Mouse (Mus musculus) neural tube, embryonic 11.5 days (tissue): ENCODE results near the gene Evi5. TPM values are rescaled to one million over a fixed set of nuclear protein-coding genes. Genes with fewer than 3 reads are reported as not detected.

ENCODE experiments used
- ATAC-seq: fragments of 200-750 bp; cut with Nextera tagmentation; 2 replicates; pipeline ENCODE4 v1.8.0; 2017; ENCODE audit warnings: moderate number of reproducible peaks, mild to moderate bottlenecking, moderate TSS enrichment, moderate library complexity; ENCODE audit not compliant: insufficient read depth, low FRiP score, low TSS enrichment
- DNase-seq: peaks from one replicate; pipeline ENCODE4 v3.0.0-alpha.2; 2015; ENCODE audit warnings: low spot score
- H3K27ac ChIP-seq: fragments of 300-500 bp; sonication (generic); 2 replicates; pipeline ENCODE4 v1.5.1; 2014; ENCODE audit warnings: low read depth, mild to moderate bottlenecking, low read length
- H3K27me3 ChIP-seq: fragments of 300-500 bp; sonication (generic); 2 replicates; pipeline ENCODE4 v1.6.1; 2014; ENCODE audit warnings: mild to moderate bottlenecking, low read length, mixed read lengths; ENCODE audit not compliant: control insufficient read depth, insufficient read depth
- H3K36me3 ChIP-seq: fragments of 300-500 bp; sonication (generic); 2 replicates; pipeline ENCODE4 v1.6.1; 2014; ENCODE audit warnings: mild to moderate bottlenecking, low read length, moderate library complexity, mixed read lengths; ENCODE audit not compliant: control insufficient read depth, insufficient read depth
- H3K4me1 ChIP-seq: fragments of 300-500 bp; sonication (generic); 2 replicates; pipeline ENCODE4 v1.6.1; 2014; ENCODE audit warnings: low read length, mixed read lengths; ENCODE audit not compliant: control insufficient read depth, insufficient read depth
- H3K4me2 ChIP-seq: fragments of 300-500 bp; sonication (generic); 2 replicates; pipeline ENCODE4 v1.6.1; 2014; ENCODE audit warnings: low read depth, mild to moderate bottlenecking, moderate library complexity
- H3K4me3 ChIP-seq: fragments of 300-500 bp; sonication (generic); 2 replicates; pipeline ENCODE4 v1.5.1; 2014; ENCODE audit warnings: low read depth, low read length
- H3K9ac ChIP-seq: fragments of 300-500 bp; sonication (generic); 2 replicates; pipeline ENCODE4 v1.6.1; 2014; ENCODE audit warnings: mild to moderate bottlenecking, low read length
- H3K9me3 ChIP-seq: fragments of 300-500 bp; sonication (generic); 2 replicates; pipeline ENCODE4 v1.6.1; 2016; ENCODE audit warnings: low read length; ENCODE audit not compliant: control insufficient read depth
- WGBS: fragments of 180-500 bp; shearing (Covaris S2); extraction: QIAGEN DNeasy Blood & Tissue Kit; methylation state at CpG from one replicate; pipeline ENCODE4 v1.1.7; 2014; 5-methylcytosine and 5-hydroxymethylcytosine counted together
- polyA plus RNA-seq: library from polyadenylated mRNA; unstranded; fragments of >200 nt; fragmentation: Nextera tagmentation; extraction: Ambion mirVana; gene quantifications from 2 replicates; pipeline ENCODE4 v1.2.1, GENCODE M21; 2014

The Evi5 gene
- polyA plus RNA-seq, 1 experiment from 2014 or later, result 45.8 TPM

DNA sequence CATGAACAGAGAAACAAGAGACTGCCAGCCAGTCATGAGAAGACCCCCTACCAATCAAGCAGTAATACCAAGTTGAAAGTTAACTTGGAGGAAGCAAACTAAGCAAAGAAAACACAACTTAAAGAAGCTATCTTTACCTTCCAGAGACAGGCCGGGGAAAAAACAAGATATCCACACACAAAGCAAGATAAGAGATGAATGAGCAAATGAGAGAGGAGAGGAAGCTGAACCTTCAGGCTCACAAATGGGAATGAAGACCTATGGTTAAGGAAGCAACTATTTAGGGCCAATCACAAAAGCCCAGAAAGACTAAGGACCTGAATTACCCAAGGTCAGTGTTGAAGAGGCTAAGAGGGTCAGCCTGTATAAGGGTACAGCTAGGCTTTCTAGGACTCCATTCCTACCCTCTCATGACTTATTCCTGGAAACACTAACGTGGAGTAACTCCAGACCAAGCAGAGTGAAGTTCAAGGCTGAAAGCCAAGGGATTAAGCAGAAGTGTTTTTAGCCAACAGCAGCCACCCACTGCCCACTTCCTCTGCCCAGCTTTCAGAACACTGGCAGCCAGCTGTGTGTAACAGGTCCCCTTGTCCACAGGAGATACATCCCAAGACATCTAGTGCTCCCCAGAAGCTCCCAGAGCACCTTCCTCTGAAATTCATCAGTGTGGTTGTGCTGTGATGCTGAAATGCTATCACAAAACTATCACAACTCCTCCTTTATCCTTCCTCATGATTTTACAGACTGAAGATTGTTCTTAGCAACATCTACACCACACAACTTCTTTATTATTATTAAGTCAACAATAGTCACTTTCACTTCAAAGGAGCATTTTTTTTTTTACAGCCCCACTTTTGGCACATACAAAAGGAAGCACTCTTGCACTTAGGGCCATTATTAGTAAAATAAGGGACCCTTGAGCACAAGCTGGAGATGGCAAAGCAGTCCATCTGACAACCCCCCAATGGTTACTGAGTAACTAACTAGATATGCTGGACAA, 8.5 kb downstream of the Evi5 start:
- Histone ChIP-seq H3K9ac (no peak overlapping the region), H3K36me3 (no peaks in the 10 kb centered on the region), H3K27ac (no peak overlapping the region), H3K4me2 (no peak overlapping the region), H3K4me3 (no peak overlapping the region), H3K9me3 (no peaks in the 10 kb centered on the region), H3K4me1 (no peaks in the 10 kb centered on the region), H3K27me3 (no peaks in the 10 kb centered on the region)
- WGBS, result 76% methylated on average over 2 of the region's 2 CpGs
- ATAC-seq (no peak), DNase-seq (no peak)

GRCm38 (mm10) chr5:107863971-107864370, 10.9 kb downstream of the Evi5 start:
- H3K4me3 ChIP-seq, result no peak overlapping the region
- no peaks in the 10 kb centered on the region for H3K9me3 ChIP-seq
- no peak overlapping the region for H3K27ac ChIP-seq
- H3K27me3 ChIP-seq, result no peaks in the 10 kb centered on the region
- ATAC-seq, result no peak
- no peaks in the 10 kb centered on the region for H3K36me3 ChIP-seq
- 89% methylated on average over 3 of the region's 3 CpGs for WGBS
- no peaks in the 10 kb centered on the region for H3K4me1 ChIP-seq
- no peak overlapping the region for H3K4me2 ChIP-seq
- no peak for DNase-seq
- H3K9ac ChIP-seq, result no peak overlapping the region

- Histone ChIP-seq H3K4me1 (no peaks in the 10 kb centered on the region), H3K9ac (no peak overlapping the region), H3K4me2 (no peak overlapping the region), H3K27ac (no peak overlapping the region), H3K27me3 (no peaks in the 10 kb centered on the region), H3K36me3 (no peaks in the 10 kb centered on the region), H3K4me3 (no peak overlapping the region), H3K9me3 (no peaks in the 10 kb centered on the region)
- DNase-seq (no peak), ATAC-seq (no peak)
- 52% methylated on average over 2 of the region's 2 CpGs for WGBS
Observed at GRCm38 (mm10) chr5:107858963-107859362, 15.9 kb downstream of the Evi5 start.

- ATAC-seq, result no peak
- no peak overlapping the region for H3K27ac ChIP-seq
- WGBS, result 85% methylated on average over 2 of the region's 2 CpGs
Observed at GRCm38 (mm10) chr5:107855546-107855945, 19.4 kb downstream of the Evi5 start.

DNA sequence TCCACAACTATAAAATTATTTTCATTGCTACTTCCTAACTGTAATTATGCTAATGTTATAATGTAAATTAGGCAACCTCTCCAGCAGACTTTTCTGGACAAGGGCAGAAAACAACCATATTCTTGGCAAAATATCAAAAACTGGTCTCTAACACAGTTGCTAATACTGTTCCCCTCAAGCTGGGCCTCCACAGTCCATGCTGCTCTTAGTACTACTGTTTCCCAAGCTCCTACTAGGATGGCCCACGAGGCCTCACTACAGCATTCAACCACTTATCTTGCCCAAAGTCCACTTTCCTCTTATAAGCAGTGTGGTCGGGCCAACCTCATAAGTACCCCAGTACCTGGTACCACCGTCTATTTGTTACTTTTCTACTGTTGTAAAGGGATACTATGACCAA, 20.4 kb downstream of the Evi5 start:
- DNase-seq (no peak), ATAC-seq (no peak)
- Histone ChIP-seq H3K4me3 (no peak overlapping the region), H3K36me3 (no peaks in the 10 kb centered on the region), H3K27ac (no peak overlapping the region), H3K9me3 (no peaks in the 10 kb centered on the region), H3K9ac (no peak overlapping the region), H3K4me2 (no peak overlapping the region), H3K4me1 (no peaks in the 10 kb centered on the region), H3K27me3 (no peaks in the 10 kb centered on the region)
- 82% methylated on average over 3 of the region's 3 CpGs for WGBS

More at GRCm38 (mm10) chr5:107855546-107855945, 19.4 kb downstream of the Evi5 start:
- no peak overlapping the region for H3K4me2 ChIP-seq
- H3K4me3 ChIP-seq, result no peak overlapping the region
- H3K27me3 ChIP-seq, result no peaks in the 10 kb centered on the region
- H3K36me3 ChIP-seq, result no peaks in the 10 kb centered on the region
- H3K9ac ChIP-seq, result no peak overlapping the region
- DNase-seq, result no peak
- H3K9me3 ChIP-seq, result no peaks in the 10 kb centered on the region
- H3K4me1 ChIP-seq, result no peaks in the 10 kb centered on the region

DNA sequence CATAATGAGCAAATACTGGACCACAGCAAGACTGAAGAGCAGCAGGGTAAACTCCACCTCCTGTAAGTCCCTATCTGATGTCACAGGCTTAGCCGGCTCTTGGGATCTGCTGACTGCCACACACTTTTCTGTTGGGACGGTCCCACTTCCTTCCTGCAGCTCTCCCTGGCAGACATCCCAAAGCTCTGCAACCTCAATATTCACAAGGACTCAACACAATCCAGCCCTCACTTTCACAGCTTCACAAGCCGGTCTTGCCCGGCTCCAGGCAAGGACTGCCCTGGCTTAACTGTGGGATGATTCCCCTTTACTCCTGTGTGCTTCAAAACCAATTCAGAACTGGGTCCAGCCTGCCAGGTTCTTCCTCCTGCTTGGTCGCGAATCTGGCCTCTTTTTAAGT, 21.1 kb downstream of the Evi5 start:
- no peaks in the 10 kb centered on the region for H3K4me1 ChIP-seq
- no peak overlapping the region for H3K9ac ChIP-seq
- no peak overlapping the region for H3K4me2 ChIP-seq
- H3K36me3 ChIP-seq, result no peaks in the 10 kb centered on the region
- no peak for DNase-seq
- H3K9me3 ChIP-seq, result no peaks in the 10 kb centered on the region
- H3K27ac ChIP-seq, result no peak overlapping the region
- WGBS, result 54% methylated on average over 6 of the region's 6 CpGs
- ATAC-seq, result no peak
- no peaks in the 10 kb centered on the region for H3K27me3 ChIP-seq
- H3K4me3 ChIP-seq, result no peak overlapping the region

GRCm38 (mm10) chr5:107848964-107849363, 25.9 kb downstream of the Evi5 start:
- ATAC-seq, result no peak
- 92% methylated on average over 4 of the region's 4 CpGs for WGBS

GRCm38 (mm10) chr5:107847817-107848216, 27.1 kb downstream of the Evi5 start:
- Histone ChIP-seq H3K4me1 (no peaks in the 10 kb centered on the region), H3K27me3 (no peaks in the 10 kb centered on the region), H3K4me3 (no peak overlapping the region), H3K9ac (no peak overlapping the region), H3K9me3 (no peaks in the 10 kb centered on the region), H3K36me3 (no peaks in the 10 kb centered on the region), H3K27ac (no peak overlapping the region), H3K4me2 (no peak overlapping the region)
- DNase-seq, result no peak
- ATAC-seq, result no peak
- WGBS, result 74% methylated on average over 2 of the region's 2 CpGs

More at GRCm38 (mm10) chr5:107848964-107849363, 25.9 kb downstream of the Evi5 start:
- H3K4me3 ChIP-seq, result no peak overlapping the region
- no peak for DNase-seq
- H3K36me3 ChIP-seq, result no peaks in the 10 kb centered on the region
- H3K4me1 ChIP-seq, result no peaks in the 10 kb centered on the region
- no peak overlapping the region for H3K9ac ChIP-seq
- H3K4me2 ChIP-seq, result no peak overlapping the region
- H3K27ac ChIP-seq, result no peak overlapping the region
- no peaks in the 10 kb centered on the region for H3K27me3 ChIP-seq
- H3K9me3 ChIP-seq, result no peaks in the 10 kb centered on the region

- no peak for ATAC-seq
- H3K4me2 ChIP-seq, result no peak overlapping the region
- DNase-seq, result no peak
- H3K27me3 ChIP-seq, result no peaks in the 10 kb centered on the region
- no peaks in the 10 kb centered on the region; the same call in 1 of the 2 replicates for H3K36me3 ChIP-seq
- no peak overlapping the region for H3K27ac ChIP-seq
- WGBS, result 87% methylated on average over 5 of the region's 5 CpGs
- no peaks in the 10 kb centered on the region for H3K9me3 ChIP-seq
- no peaks in the 10 kb centered on the region for H3K4me1 ChIP-seq
- H3K4me3 ChIP-seq, result no peak overlapping the region
- H3K9ac ChIP-seq, result no peak overlapping the region
Observed at GRCm38 (mm10) chr5:107847349-107847748, 27.6 kb downstream of the Evi5 start.
